ENCODE assay signal across 12 mouse cellular contexts in the genomic region with DNA sequence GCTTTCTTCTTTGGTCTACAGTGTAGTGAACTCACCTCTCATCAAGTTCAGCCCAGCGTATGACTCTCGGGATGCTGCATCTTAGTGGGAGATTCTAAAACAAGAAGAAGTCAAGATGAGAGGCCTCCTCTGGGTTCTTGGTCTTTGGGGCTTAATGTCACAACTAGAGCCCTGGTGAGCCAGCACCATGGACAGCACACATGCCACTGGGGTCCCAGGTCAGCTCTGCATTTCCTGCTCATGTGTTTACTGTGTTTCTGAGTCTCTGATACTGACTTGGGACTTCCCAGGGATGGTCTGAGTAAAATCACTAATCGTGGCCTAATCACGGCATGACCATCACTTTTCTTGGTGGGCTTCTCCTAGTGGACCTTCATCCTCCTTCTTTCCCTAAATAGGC. TPM values are rescaled to one million over a fixed set of nuclear protein-coding genes. Genes with fewer than 3 reads are reported as not detected.
DNase-seq lines count a peak whose midpoint lies in the region; ATAC-seq and TF ChIP-seq lines count a peak whose summit lies in the region.
"Had no signal": no experiment of that assay in that cellular context is flagged by ENCODE, and none has a peak within 500 bp of the region (broad histone marks: within the 10 kb centered on the region; RNA-seq: fewer than 3 reads in every experiment).

No protein-coding gene starts in this region.

- peak; percentile 42 for DNase-seq in adrenal gland, postnatal 14 days
- DNase-seq in adrenal gland, adult 2 months = no peak
- peak; percentile 36 for DNase-seq in lung, postnatal 10 days
- no peak for DNase-seq in lung, adult 18-20 months
- peak; percentile 70 for DNase-seq in embryonic facial prominence, embryonic 10.5 days (ENCODE audit: low spot score)
- DNase-seq in splenic B cell, adult 2 months (ENCODE audit: low read depth, low spot score) = peak; percentile 36
- no peak for DNase-seq in testis, postnatal 10 days (ENCODE audit: low spot score)
- DNase-seq: cerebellum, adult 8-10 months; kidney, adult 11 months had no signal

- no peak overlapping the region for H3K27ac ChIP-seq in embryonic facial prominence, embryonic 10.5 days (replicated peaks)
- no peak overlapping the region for H3K27ac ChIP-seq in intestine, postnatal 0 days (ENCODE audit: low read depth, low read length)
- H3K27ac ChIP-seq: left cerebral cortex, adult 2 months had no signal

- H3K4me2 ChIP-seq in intestine, postnatal 0 days (replicated peaks; ENCODE audit: low read depth) = no peak overlapping the region

- no peak for TF ChIP-seq CTCF in intestine, postnatal 0 days (IDR thresholded peaks at IDR 0.05; ENCODE audit: low read depth)

- peaks cover 15% of the 10 kb centered on the region for H3K4me1 ChIP-seq in embryonic facial prominence, embryonic 10.5 days
- H3K4me1 ChIP-seq in intestine, postnatal 0 days (replicated peaks; ENCODE audit: control insufficient read depth, insufficient read depth, low read length) = no peaks in the 10 kb centered on the region

- H3K36me3 ChIP-seq in embryonic facial prominence, embryonic 10.5 days (replicated peaks) = no peaks in the 10 kb centered on the region
- no peaks in the 10 kb centered on the region for H3K36me3 ChIP-seq in splenic B cell, adult 2 months (ENCODE audit: control insufficient read depth, insufficient read depth, low read length, poor library complexity, severe bottlenecking)
- H3K36me3 ChIP-seq in intestine, postnatal 0 days (ENCODE audit: control insufficient read depth, insufficient read depth) = no peaks in the 10 kb centered on the region

- 59% methylated on average over 4 of the region's 4 CpGs for WGBS in embryonic facial prominence, embryonic 10.5 days
- 38% methylated on average over 4 of the region's 4 CpGs for WGBS in intestine, postnatal 0 days

- no peak overlapping the region for H3K9ac ChIP-seq in intestine, postnatal 0 days (ENCODE audit: low read depth, low read length)

- no peak overlapping the region for H3K4me3 ChIP-seq in embryonic facial prominence, embryonic 10.5 days
- H3K4me3 ChIP-seq in intestine, postnatal 0 days (ENCODE audit: low read depth, low read length) = no peak overlapping the region
- H3K4me3 ChIP-seq: left cerebral cortex, adult 2 months had no signal

- no peaks in the 10 kb centered on the region for H3K9me3 ChIP-seq in embryonic facial prominence, embryonic 10.5 days
- no peaks in the 10 kb centered on the region for H3K9me3 ChIP-seq in intestine, postnatal 0 days (ENCODE audit: control insufficient read depth)

- H3K27me3 ChIP-seq in embryonic facial prominence, embryonic 10.5 days (replicated peaks; ENCODE audit: low read depth, poor library complexity, severe bottlenecking) = peaks cover 5% of the 10 kb centered on the region; the same call in 1 of the 2 replicates
- no peaks in the 10 kb centered on the region for H3K27me3 ChIP-seq in splenic B cell, adult 2 months (ENCODE audit: control insufficient read depth, insufficient read depth, low read length, poor library complexity, severe bottlenecking)
- H3K27me3 ChIP-seq in intestine, postnatal 0 days (replicated peaks; ENCODE audit: control insufficient read depth, insufficient read depth, low read length) = no peaks in the 10 kb centered on the region; the same call in 1 of the 2 replicates

- ATAC-seq in intestine, postnatal 0 days = no peak

RNA-seq across cellular contexts. Expression of a gene that starts 28.3 kb away (rescaled TPM):
- 8.0 and 10.1 TPM in 2 replicates for total RNA-seq in adrenal gland, postnatal 14 days (2021)
- 10 to 100 TPM in 1 of 2 experiments, 1 to 10 TPM in 1; 7.4 to 12.7 TPM for total RNA-seq in adrenal gland, adult 2 months (2021)
- 14.8 and 16.0 TPM in 2 replicates for polyA plus RNA-seq in adrenal gland, adult 2 months (2012; rRNA removed)
- polyA plus RNA-seq in embryonic facial prominence, embryonic 10.5 days (2016; fragmentation: Nextera tagmentation; extraction: Ambion mirVana) = 9.7 and 10.0 TPM in 2 replicates
- 10.6 and 12.0 TPM in 2 replicates for polyA plus RNA-seq in intestine, postnatal 0 days (2015; fragmentation: Nextera tagmentation; extraction: Ambion mirVana)

RNA-seq across cellular contexts. Expression of a gene that starts 36.4 kb away (rescaled TPM):
- 0.33 and 0.56 TPM in 2 replicates for total RNA-seq in adrenal gland, postnatal 14 days (2021)
- total RNA-seq in adrenal gland, adult 2 months (2021) = under 1 TPM; 0.26 to 0.31 TPM
- 0.53 and 0.73 TPM in 2 replicates for polyA plus RNA-seq in adrenal gland, adult 2 months (2012; rRNA removed)
- polyA plus RNA-seq in embryonic facial prominence, embryonic 10.5 days (2016; fragmentation: Nextera tagmentation; extraction: Ambion mirVana) = 0.11 and 0.17 TPM in 2 replicates
- polyA plus RNA-seq in intestine, postnatal 0 days (2015; fragmentation: Nextera tagmentation; extraction: Ambion mirVana) = 0.09 and 0.13 TPM in 2 replicates
- polyA plus RNA-seq: C2C12 had no signal

RNA-seq across cellular contexts. Expression of a gene that starts 37.4 kb away (rescaled TPM):
- 124 and 130 TPM in 2 replicates for total RNA-seq in adrenal gland, postnatal 14 days (2021)
- total RNA-seq in adrenal gland, adult 2 months (2021) = 100 to 1,000 TPM; 130 to 154 TPM
- 197 and 276 TPM in 2 replicates for polyA plus RNA-seq in adrenal gland, adult 2 months (2012; rRNA removed)
- 86.6 and 89.9 TPM in 2 replicates for polyA plus RNA-seq in embryonic facial prominence, embryonic 10.5 days (2016; fragmentation: Nextera tagmentation; extraction: Ambion mirVana)
- polyA plus RNA-seq in intestine, postnatal 0 days (2015; fragmentation: Nextera tagmentation; extraction: Ambion mirVana) = 50.7 and 50.8 TPM in 2 replicates

RNA-seq across cellular contexts. Expression of a gene that starts 37.5 kb away (rescaled TPM):
- total RNA-seq in adrenal gland, postnatal 14 days (2021) = 0.93 and 0.94 TPM in 2 replicates
- 1 to 10 TPM in 1 of 2 experiments, under 1 TPM in 1; 0.98 to 1.1 TPM for total RNA-seq in adrenal gland, adult 2 months (2021)
- 0.47 and 0.50 TPM in 2 replicates for polyA plus RNA-seq in adrenal gland, adult 2 months (2012; rRNA removed)
- polyA plus RNA-seq in embryonic facial prominence, embryonic 10.5 days (2016; fragmentation: Nextera tagmentation; extraction: Ambion mirVana) = 1.2 TPM in 2 replicates
- 0.17 and 0.18 TPM in 2 replicates for polyA plus RNA-seq in intestine, postnatal 0 days (2015; fragmentation: Nextera tagmentation; extraction: Ambion mirVana)

RNA-seq across cellular contexts. Expression of a gene that starts 49.0 kb away (rescaled TPM):
- 15.9 and 18.3 TPM in 2 replicates for total RNA-seq in adrenal gland, postnatal 14 days (2021)
- total RNA-seq in adrenal gland, adult 2 months (2021) = 10 to 100 TPM; 13.3 to 25.0 TPM
- polyA plus RNA-seq in adrenal gland, adult 2 months (2012; rRNA removed) = 27.6 and 28.6 TPM in 2 replicates
- 43.5 and 43.8 TPM in 2 replicates for polyA plus RNA-seq in embryonic facial prominence, embryonic 10.5 days (2016; fragmentation: Nextera tagmentation; extraction: Ambion mirVana)
- polyA plus RNA-seq in intestine, postnatal 0 days (2015; fragmentation: Nextera tagmentation; extraction: Ambion mirVana) = 24.1 and 24.5 TPM in 2 replicates

Comparison
In these comparisons a context has a peak if more than half of its experiments do, and no peak if none do; other contexts are left out.
1. DNase-seq: peak in adrenal gland, postnatal 14 days (single experiment), lung, postnatal 10 days (single experiment), embryonic facial prominence, embryonic 10.5 days (single experiment) and splenic B cell, adult 2 months (single experiment); none in adrenal gland, adult 2 months (single experiment), lung, adult 18-20 months (0 of 2) and testis, postnatal 10 days (single experiment).